Mouse (Mus musculus): ENCODE measurements around the gene Slc44a5. TPM values are rescaled to one million over a fixed set of nuclear protein-coding genes. Genes with fewer than 3 reads are reported as not detected.

The Slc44a5 gene
- 2.3 and 2.5 TPM in 2 replicates for polyA plus RNA-seq (2021; fragmentation: Nextera tagmentation)
- long read RNA-seq, experiment 1, partial matches to known transcripts = 3 of 6 reads
- long read RNA-seq, experiment 1, other reads (novel, unspliced or antisense) = 3 of 6 reads
- long read RNA-seq, experiment 2, partial matches to known transcripts = 4 of 8 reads
- long read RNA-seq, experiment 2, other reads (novel, unspliced or antisense) = 4 of 8 reads

GRCm38 (mm10) chr3:153973171-153973948, at the start of gene Slc44a5:
Gene Slc44a5 (plus strand): TSS chr3:153973436.

GRCm38 (mm10) chr3:153944335-153944990, 28.8 kb upstream of the Slc44a5 start, which contains the start of gene Acadm:
Gene Acadm (minus strand): TSS chr3:153944632.

Other genes with a start within 250 kb of the Slc44a5 start
- gene St6galnac3, start 248.3 kb upstream of the Slc44a5 start, polyA plus RNA-seq (2021; fragmentation: Nextera tagmentation) = 5.0 and 6.0 TPM in 2 replicates
- gene Asb17, start 129.2 kb upstream of the Slc44a5 start, polyA plus RNA-seq (2021; fragmentation: Nextera tagmentation) = not detected in 2 replicates
- gene Msh4, start 67.3 kb upstream of the Slc44a5 start, polyA plus RNA-seq (2021; fragmentation: Nextera tagmentation) = not detected in 2 replicates
- 87.5 and 88.5 TPM in 2 replicates for gene Rabggtb, start 60.4 kb upstream of the Slc44a5 start, polyA plus RNA-seq (2021; fragmentation: Nextera tagmentation)
- 55.2 and 58.0 TPM in 2 replicates for gene Acadm, start 28.8 kb upstream of the Slc44a5 start, polyA plus RNA-seq (2021; fragmentation: Nextera tagmentation)

All from layer of hippocampus, adult 6 months (tissue).